Mouse (Mus musculus) CH12.LX (cell line): ENCODE measurements around the gene Fam214a. TPM values are rescaled to one million over a fixed set of nuclear protein-coding genes. Genes with fewer than 3 reads are reported as not detected.

Experiments
- DNase-seq: peaks from one replicate; pipeline ENCODE4 v3.0.0-alpha.2; 2013; ENCODE audit errors: extremely low read depth
- H3K27ac ChIP-seq: 2 replicates; pipeline ENCODE4 v1.5.1; 2012; ENCODE audit warnings: low read depth, mild to moderate bottlenecking, control low read depth, moderate library complexity; ENCODE audit not compliant: insufficient read depth
- H3K27me3 ChIP-seq: replicated peaks from 2 replicates; pipeline ENCODE3; 2012; ENCODE audit warnings: inconsistent platforms
- H3K36me3 ChIP-seq, 2 experiments: replicated peaks in 1 of 2; 2 replicates each; pipeline versions ENCODE3 to v1.6.1; 2012; ENCODE audit warnings: inconsistent platforms in 1 of 2, low read length in 1 of 2, mild to moderate bottlenecking in 1 of 2, mixed read lengths in 1 of 2, moderate library complexity in 1 of 2; ENCODE audit not compliant: control insufficient read depth in 1 of 2, insufficient read depth in 1 of 2
- H3K4me1 ChIP-seq, 2 experiments: 2 replicates each; pipeline ENCODE4 v1.6.1; 2012; ENCODE audit warnings: inconsistent platforms in 1 of 2, moderate library complexity in 1 of 2; ENCODE audit not compliant: insufficient read depth in 2 of 2, control insufficient read depth in 1 of 2
- H3K4me2 ChIP-seq: 2 replicates; pipeline ENCODE4 v1.6.1; 2012; ENCODE audit warnings: low read depth, mild to moderate bottlenecking, control low read depth; ENCODE audit not compliant: poor library complexity, insufficient read depth, severe bottlenecking
- H3K4me3 ChIP-seq, 3 experiments: fragments of 150-350 bp in 1 of 3; sonication (generic) in 1 of 3; replicated peaks in 1 of 3; 2 replicates each; pipeline versions ENCODE3 to v1.5.1; 2011 to 2012; ENCODE audit warnings: low read depth in 2 of 3, low read length in 2 of 3, mild to moderate bottlenecking in 2 of 3, moderate library complexity in 2 of 3, control low read depth in 1 of 3, improper control_type of control experiment in 1 of 3, inconsistent platforms in 1 of 3, mixed read lengths in 1 of 3; ENCODE audit not compliant: poor library complexity in 1 of 3
- H3K79me2 ChIP-seq: replicated peaks from 2 replicates; pipeline ENCODE4 v1.6.1; 2012; ENCODE audit warnings: mild to moderate bottlenecking, moderate library complexity; ENCODE audit not compliant: control insufficient read depth, poor library complexity, insufficient read depth, severe bottlenecking; ENCODE audit errors: extremely low read depth
- H3K9ac ChIP-seq: 2 replicates; pipeline ENCODE4 v1.6.1; 2012; ENCODE audit warnings: low read depth, mild to moderate bottlenecking, control low read depth, moderate library complexity; ENCODE audit not compliant: insufficient read depth
- H3K9me3 ChIP-seq: replicated peaks from 2 replicates; pipeline ENCODE3; 2012; ENCODE audit warnings: low read length, inconsistent platforms, mixed read lengths
- BHLHE40 ChIP-seq: IDR thresholded peaks from 2 replicates; pipeline ENCODE4 v1.6.1; 2011; ENCODE audit warnings: mild to moderate bottlenecking, low read depth, low read length, improper control_type of control experiment
- CHD1 ChIP-seq: IDR thresholded peaks from 2 replicates; pipeline ENCODE4 v1.6.1; 2012; ENCODE audit warnings: low read depth, low read length, improper control_type of control experiment, inconsistent platforms
- CTCF ChIP-seq, 2 experiments: IDR thresholded peaks in 1 of 2; conservative IDR thresholded peaks in 1 of 2; 2 replicates each; pipeline ENCODE4 v1.5.1; 2011 to 2012; ENCODE audit warnings: low read depth in 2 of 2, low read length in 2 of 2, improper control_type of control experiment in 1 of 2, inconsistent platforms in 1 of 2, mild to moderate bottlenecking in 1 of 2, moderate library complexity in 1 of 2
- E2F4 ChIP-seq: IDR thresholded peaks from 2 replicates; pipeline ENCODE4 v1.6.1; 2011; ENCODE audit warnings: low read depth, low read length, improper control_type of control experiment; ENCODE audit not compliant: insufficient replicate concordance
- ELF1 ChIP-seq: IDR thresholded peaks from 2 replicates; pipeline ENCODE4 v1.6.1; 2014; ENCODE audit warnings: low read depth, mild to moderate bottlenecking, inconsistent platforms, low read length, improper control_type of control experiment
- ETS1 ChIP-seq: conservative IDR thresholded peaks from 2 replicates; pipeline ENCODE4 v1.6.1; 2012; ENCODE audit warnings: low read depth, mild to moderate bottlenecking, inconsistent platforms, low read length, improper control_type of control experiment, moderate library complexity
- GABPA ChIP-seq: IDR thresholded peaks from 2 replicates; pipeline ENCODE4 v1.6.1; 2012; ENCODE audit warnings: low read depth, low read length, improper control_type of control experiment, inconsistent platforms; ENCODE audit not compliant: insufficient replicate concordance
- HCFC1 ChIP-seq: IDR thresholded peaks from 2 replicates; pipeline ENCODE4 v1.6.1; 2012; ENCODE audit warnings: low read depth, mild to moderate bottlenecking, inconsistent platforms, low read length, improper control_type of control experiment
- KAT2A ChIP-seq: IDR thresholded peaks from 2 replicates; pipeline ENCODE4 v1.6.1; 2012; ENCODE audit warnings: low read length, improper control_type of control experiment, inconsistent platforms; ENCODE audit not compliant: insufficient replicate concordance
- MAFK ChIP-seq: IDR thresholded peaks from 2 replicates; pipeline ENCODE4 v1.6.1; 2011; ENCODE audit warnings: low read length, improper control_type of control experiment; ENCODE audit not compliant: insufficient replicate concordance
- MAZ ChIP-seq: IDR thresholded peaks from 2 replicates; pipeline ENCODE4 v1.6.1; 2012; ENCODE audit warnings: low read depth, mild to moderate bottlenecking, inconsistent platforms, low read length, improper control_type of control experiment, moderate library complexity
- MXI1 ChIP-seq: IDR thresholded peaks from 2 replicates; pipeline ENCODE4 v1.6.1; 2011; ENCODE audit warnings: mild to moderate bottlenecking, low read depth, low read length, improper control_type of control experiment
- MYC ChIP-seq: IDR thresholded peaks from 2 replicates; pipeline ENCODE4 v1.6.1; 2011; ENCODE audit warnings: low read depth, mild to moderate bottlenecking, improper control_type of control experiment, low read length
- NELFE ChIP-seq: IDR thresholded peaks from 2 replicates; pipeline ENCODE4 v1.6.1; 2011; ENCODE audit warnings: low read depth, low read length, improper control_type of control experiment
- PAX5 ChIP-seq: IDR thresholded peaks from 2 replicates; pipeline ENCODE4 v1.6.1; 2012; ENCODE audit warnings: low read length, inconsistent platforms, mixed read lengths
- RAD21 ChIP-seq: IDR thresholded peaks from 2 replicates; pipeline ENCODE4 v1.6.1; 2011; ENCODE audit warnings: low read depth, mild to moderate bottlenecking, low read length, improper control_type of control experiment, moderate library complexity
- RCOR1 ChIP-seq: conservative IDR thresholded peaks from 2 replicates; pipeline ENCODE4 v1.6.1; 2012; ENCODE audit warnings: low read depth, mild to moderate bottlenecking, inconsistent platforms, low read length, improper control_type of control experiment
- SIN3A ChIP-seq: IDR thresholded peaks from 2 replicates; pipeline ENCODE4 v1.6.1; 2012; ENCODE audit warnings: low read length, improper control_type of control experiment, inconsistent platforms
- SMC3 ChIP-seq: IDR thresholded peaks from 2 replicates; pipeline ENCODE4 v1.6.1; 2011; ENCODE audit warnings: low read depth, low read length, improper control_type of control experiment
- TCF12 ChIP-seq: IDR thresholded peaks from 2 replicates; pipeline ENCODE4 v1.6.1; 2014; ENCODE audit warnings: low read depth, mild to moderate bottlenecking, inconsistent platforms, low read length, improper control_type of control experiment
- UBTF ChIP-seq: IDR thresholded peaks from 2 replicates; pipeline ENCODE4 v1.6.1; 2012; ENCODE audit warnings: low read depth, mild to moderate bottlenecking, inconsistent platforms, low read length, improper control_type of control experiment, moderate library complexity
- ZC3H11A ChIP-seq: IDR thresholded peaks from 2 replicates; pipeline ENCODE4 v1.6.1; 2012; ENCODE audit warnings: low read depth, mild to moderate bottlenecking, inconsistent platforms, low read length, improper control_type of control experiment
- dilution Hi-C: fragments of 300-500 bp; cut with MboI; formaldehyde crosslinking; loops from 2 replicates; pipeline ENCODE4 v1.14.3; 2020; ENCODE audit warnings: low sequenced_read_pairs; ENCODE audit not compliant: extremely low pct_unique_long_range_greater_than_20kb, extremely low pct_ligation_motif_present
- in situ Hi-C: fragments of 300-500 bp; cut with MboI; formaldehyde crosslinking; loops from 3 replicates; pipeline ENCODE4 v1.14.3; 2019; ENCODE audit warnings: low sequenced_read_pairs, low pct_ligation_motif_present, low pct_unique_long_range_greater_than_20kb, mixed read lengths
- polyA plus RNA-seq: library from polyadenylated mRNA; unstranded; fragments of >175 nt; gene quantifications from 2 replicates; pipeline ENCODE4 v1.2.1, GENCODE M21; 2012; ENCODE audit warnings: low read depth; ENCODE audit not compliant: insufficient read length
- total RNA-seq, 2 experiments: library from RNA; depleted of rRNA; stranded (reverse); fragments of 300-350 nt in 1 of 2; fragments of >200 nt in 1 of 2; gene quantifications; 2 replicates each; pipeline ENCODE4 v1.2.3; 2012 to 2014

Gene Fam214a
- total and polyA plus RNA-seq, 3 experiments, result 6.2 to 8.6 (median 7.0) TPM

DNA sequence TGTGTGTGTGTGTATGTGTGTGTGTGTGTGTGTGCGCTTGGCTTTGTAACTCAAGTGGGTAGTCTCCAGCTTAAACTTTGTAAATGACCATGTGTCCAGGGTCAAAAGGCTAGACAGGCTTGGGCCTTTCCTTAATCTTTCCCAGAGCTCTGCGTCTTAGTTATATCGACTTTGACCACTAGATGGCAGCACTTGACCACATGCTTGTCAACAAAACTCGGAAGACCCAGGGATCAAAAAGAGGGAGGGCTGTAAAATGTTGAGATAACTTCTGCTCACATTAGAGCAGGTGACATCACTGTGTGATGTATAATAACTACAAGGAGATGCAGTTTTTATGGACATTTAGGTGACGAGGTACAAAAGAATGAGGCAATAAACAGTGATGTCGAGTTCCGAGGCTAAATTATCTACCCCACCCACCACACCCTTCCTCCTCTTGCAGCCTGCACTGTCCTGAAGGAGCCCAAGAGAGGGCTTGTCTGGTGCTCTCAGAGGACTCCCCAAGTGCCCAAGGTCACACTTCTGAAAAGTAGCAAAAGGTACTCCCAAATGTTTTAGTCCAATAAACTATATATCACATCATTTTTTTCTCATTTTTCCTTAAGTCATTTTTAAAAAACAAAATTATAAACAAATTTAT is 47.7 kb upstream of the Fam214a start:
- Histone ChIP-seq H3K4me1 (peaks cover 11 to 18% of the 10 kb centered on the region in 2 experiments), H3K36me3 (no peaks in the 10 kb centered on the region), H3K9ac (no peak overlapping the region), H3K27ac (no peak overlapping the region), H3K4me2 (no peak overlapping the region), H3K79me2 (no peaks in the 10 kb centered on the region), H3K27me3 (no peaks in the 10 kb centered on the region), H3K9me3 (no peaks in the 10 kb centered on the region), H3K4me3 (no peak overlapping the region)
- no peak for TF ChIP-seq GABPA
- peak; percentile 39 for TF ChIP-seq ELF1
- TF ChIP-seq ZC3H11A, result peak; percentile 86
- 0 out of 2 replicates have a peak, but pooled peaks have one; percentile 41 for TF ChIP-seq MAZ
- TF ChIP-seq E2F4, result no peak
- TF ChIP-seq CTCF (conservative IDR thresholded peaks at IDR 0.05 in 1 of 2, IDR thresholded peaks at IDR 0.05 in 1 of 2; ENCODE audit: low read depth in 2 of 2, low read length in 2 of 2), result peak; percentile 74 to 91
- TF ChIP-seq SIN3A, result no peak
- no peak for TF ChIP-seq RCOR1
- no peak for TF ChIP-seq UBTF
- TF ChIP-seq MYC, result no peak
- peak; percentile 98 for TF ChIP-seq RAD21
- TF ChIP-seq PAX5, result no peak
- no peak for TF ChIP-seq HCFC1
- TF ChIP-seq KAT2A, result no peak
- peak; percentile 91 for TF ChIP-seq SMC3
- no peak for TF ChIP-seq ETS1
- no peak for TF ChIP-seq CHD1
- peak; percentile 16; the same call in 1 of the 2 replicates for TF ChIP-seq BHLHE40
- TF ChIP-seq NELFE, result no peak
- dilution Hi-C loops, result no loop called here
- in situ Hi-C loops, result loop anchor here (5.0 to 10.0 kb wide), 4 partner anchors 47 to 370 kb away; partner anchors contain the start of gene Fam214a
- peak; percentile 84 for DNase-seq

DNA sequence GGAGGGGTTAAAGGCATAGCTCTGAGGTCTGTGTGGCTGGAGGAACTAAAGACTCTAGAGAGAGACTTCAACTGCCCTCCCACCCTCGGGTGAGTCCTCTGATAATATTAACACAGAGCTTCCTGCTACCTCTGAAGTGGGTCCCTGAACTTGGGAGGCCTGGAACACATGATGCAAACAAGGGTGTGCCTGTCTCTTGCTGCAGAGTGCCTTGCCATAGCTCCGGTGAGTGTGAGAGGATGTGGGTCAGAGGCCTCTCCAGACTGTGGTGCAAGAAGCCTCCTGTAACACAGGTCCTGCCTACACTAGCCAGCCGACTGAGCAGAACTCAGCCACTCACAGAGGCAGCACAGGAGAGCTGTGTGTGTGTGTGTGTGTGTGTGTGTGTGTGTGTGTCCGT is 45.7 kb upstream of the Fam214a start:
- Histone ChIP-seq H3K27me3 (no peaks in the 10 kb centered on the region), H3K36me3 (no peaks in the 10 kb centered on the region), H3K4me2 (no peak overlapping the region), H3K4me3 (no peak overlapping the region), H3K27ac (no peak overlapping the region), H3K4me1 (peaks cover 15 to 25% of the 10 kb centered on the region in 2 experiments), H3K9me3 (no peaks in the 10 kb centered on the region), H3K79me2 (no peaks in the 10 kb centered on the region), H3K9ac (no peak overlapping the region)
- DNase-seq, result peak; percentile 20
- dilution Hi-C loops, result no loop called here
- in situ Hi-C loops, result loop anchor here (5.0 to 10.0 kb wide), 4 partner anchors 45 to 368 kb away; partner anchors contain the start of gene Fam214a
- TF ChIP-seq MAFK, result no peak
- no peak for TF ChIP-seq CTCF (conservative IDR thresholded peaks at IDR 0.05 in 1 of 2, IDR thresholded peaks at IDR 0.05 in 1 of 2; ENCODE audit: low read depth in 2 of 2, low read length in 2 of 2)
- no peak for TF ChIP-seq TCF12
- TF ChIP-seq SIN3A, result no peak
- no peak; the same call in none of the 2 replicates for TF ChIP-seq RAD21
- no peak for TF ChIP-seq MXI1
- TF ChIP-seq SMC3, result no peak
